Mouse (Mus musculus) CH12.LX (cell line): ENCODE results near the gene Ppara. TPM values are rescaled to one million over a fixed set of nuclear protein-coding genes. Genes with fewer than 3 reads are reported as not detected.

Experiments
- DNase-seq: peaks from one replicate; pipeline ENCODE4 v3.0.0-alpha.2; 2013; ENCODE audit errors: extremely low read depth
- H3K27ac ChIP-seq: 2 replicates; pipeline ENCODE4 v1.5.1; 2012; ENCODE audit warnings: low read depth, mild to moderate bottlenecking, control low read depth, moderate library complexity; ENCODE audit not compliant: insufficient read depth
- H3K27me3 ChIP-seq: replicated peaks from 2 replicates; pipeline ENCODE3; 2012; ENCODE audit warnings: inconsistent platforms
- H3K36me3 ChIP-seq, 2 experiments: replicated peaks in 1 of 2; 2 replicates each; pipeline versions ENCODE3 to v1.6.1; 2012; ENCODE audit warnings: inconsistent platforms in 1 of 2, low read length in 1 of 2, mild to moderate bottlenecking in 1 of 2, mixed read lengths in 1 of 2, moderate library complexity in 1 of 2; ENCODE audit not compliant: control insufficient read depth in 1 of 2, insufficient read depth in 1 of 2
- H3K4me1 ChIP-seq, 2 experiments: 2 replicates each; pipeline ENCODE4 v1.6.1; 2012; ENCODE audit warnings: inconsistent platforms in 1 of 2, moderate library complexity in 1 of 2; ENCODE audit not compliant: insufficient read depth in 2 of 2, control insufficient read depth in 1 of 2
- H3K4me2 ChIP-seq: 2 replicates; pipeline ENCODE4 v1.6.1; 2012; ENCODE audit warnings: low read depth, mild to moderate bottlenecking, control low read depth; ENCODE audit not compliant: poor library complexity, insufficient read depth, severe bottlenecking
- H3K4me3 ChIP-seq, 3 experiments: fragments of 150-350 bp in 1 of 3; sonication (generic) in 1 of 3; replicated peaks in 1 of 3; 2 replicates each; pipeline versions ENCODE3 to v1.5.1; 2011 to 2012; ENCODE audit warnings: low read depth in 2 of 3, low read length in 2 of 3, mild to moderate bottlenecking in 2 of 3, moderate library complexity in 2 of 3, control low read depth in 1 of 3, improper control_type of control experiment in 1 of 3, inconsistent platforms in 1 of 3, mixed read lengths in 1 of 3; ENCODE audit not compliant: poor library complexity in 1 of 3
- H3K79me2 ChIP-seq: replicated peaks from 2 replicates; pipeline ENCODE4 v1.6.1; 2012; ENCODE audit warnings: mild to moderate bottlenecking, moderate library complexity; ENCODE audit not compliant: control insufficient read depth, poor library complexity, insufficient read depth, severe bottlenecking; ENCODE audit errors: extremely low read depth
- H3K9ac ChIP-seq: 2 replicates; pipeline ENCODE4 v1.6.1; 2012; ENCODE audit warnings: low read depth, mild to moderate bottlenecking, control low read depth, moderate library complexity; ENCODE audit not compliant: insufficient read depth
- H3K9me3 ChIP-seq: replicated peaks from 2 replicates; pipeline ENCODE3; 2012; ENCODE audit warnings: low read length, inconsistent platforms, mixed read lengths
- BHLHE40 ChIP-seq: IDR thresholded peaks from 2 replicates; pipeline ENCODE4 v1.6.1; 2011; ENCODE audit warnings: mild to moderate bottlenecking, low read depth, low read length, improper control_type of control experiment
- ETS1 ChIP-seq: conservative IDR thresholded peaks from 2 replicates; pipeline ENCODE4 v1.6.1; 2012; ENCODE audit warnings: low read depth, mild to moderate bottlenecking, inconsistent platforms, low read length, improper control_type of control experiment, moderate library complexity
- GABPA ChIP-seq: IDR thresholded peaks from 2 replicates; pipeline ENCODE4 v1.6.1; 2012; ENCODE audit warnings: low read depth, low read length, improper control_type of control experiment, inconsistent platforms; ENCODE audit not compliant: insufficient replicate concordance
- HCFC1 ChIP-seq: IDR thresholded peaks from 2 replicates; pipeline ENCODE4 v1.6.1; 2012; ENCODE audit warnings: low read depth, mild to moderate bottlenecking, inconsistent platforms, low read length, improper control_type of control experiment
- JUN ChIP-seq: IDR thresholded peaks from 2 replicates; pipeline ENCODE4 v1.6.1; 2011; ENCODE audit warnings: low read depth, mild to moderate bottlenecking, low read length, improper control_type of control experiment, moderate library complexity; ENCODE audit not compliant: insufficient read depth
- MAX ChIP-seq: IDR thresholded peaks from 2 replicates; pipeline ENCODE4 v1.6.1; 2011; ENCODE audit warnings: low read length, improper control_type of control experiment
- NRF1 ChIP-seq: IDR thresholded peaks from 2 replicates; pipeline ENCODE4 v1.6.1; 2014; ENCODE audit warnings: low read depth, mild to moderate bottlenecking, inconsistent platforms, low read length, improper control_type of control experiment, moderate library complexity
- PAX5 ChIP-seq: IDR thresholded peaks from 2 replicates; pipeline ENCODE4 v1.6.1; 2012; ENCODE audit warnings: low read length, inconsistent platforms, mixed read lengths
- POLR2A ChIP-seq: IDR thresholded peaks from 2 replicates; pipeline ENCODE4 v1.6.1; 2011; ENCODE audit warnings: low read depth, mild to moderate bottlenecking, improper control_type of control experiment, low read length
- RAD21 ChIP-seq: IDR thresholded peaks from 2 replicates; pipeline ENCODE4 v1.6.1; 2011; ENCODE audit warnings: low read depth, mild to moderate bottlenecking, low read length, improper control_type of control experiment, moderate library complexity
- RCOR1 ChIP-seq: conservative IDR thresholded peaks from 2 replicates; pipeline ENCODE4 v1.6.1; 2012; ENCODE audit warnings: low read depth, mild to moderate bottlenecking, inconsistent platforms, low read length, improper control_type of control experiment
- SMC3 ChIP-seq: IDR thresholded peaks from 2 replicates; pipeline ENCODE4 v1.6.1; 2011; ENCODE audit warnings: low read depth, low read length, improper control_type of control experiment
- TCF12 ChIP-seq: IDR thresholded peaks from 2 replicates; pipeline ENCODE4 v1.6.1; 2014; ENCODE audit warnings: low read depth, mild to moderate bottlenecking, inconsistent platforms, low read length, improper control_type of control experiment
- USF1 ChIP-seq: IDR thresholded peaks from 2 replicates; pipeline ENCODE4 v1.6.1; 2014; ENCODE audit warnings: low read depth, mild to moderate bottlenecking, inconsistent platforms, low read length, improper control_type of control experiment
- USF2 ChIP-seq: conservative IDR thresholded peaks from 2 replicates; pipeline ENCODE4 v1.6.1; 2011; ENCODE audit warnings: low read depth, low read length, improper control_type of control experiment
- ZKSCAN1 ChIP-seq: IDR thresholded peaks from 2 replicates; pipeline ENCODE4 v1.6.1; 2012; ENCODE audit warnings: low read depth, inconsistent platforms, low read length, improper control_type of control experiment, borderline replicate concordance
- ZNF384 ChIP-seq: IDR thresholded peaks from 2 replicates; pipeline ENCODE4 v1.6.1; 2012; ENCODE audit warnings: low read depth, low read length, improper control_type of control experiment, inconsistent platforms
- dilution Hi-C: fragments of 300-500 bp; cut with MboI; formaldehyde crosslinking; loops from 2 replicates; pipeline ENCODE4 v1.14.3; 2020; ENCODE audit warnings: low sequenced_read_pairs; ENCODE audit not compliant: extremely low pct_unique_long_range_greater_than_20kb, extremely low pct_ligation_motif_present
- in situ Hi-C: fragments of 300-500 bp; cut with MboI; formaldehyde crosslinking; loops from 3 replicates; pipeline ENCODE4 v1.14.3; 2019; ENCODE audit warnings: low sequenced_read_pairs, low pct_ligation_motif_present, low pct_unique_long_range_greater_than_20kb, mixed read lengths
- polyA plus RNA-seq: library from polyadenylated mRNA; unstranded; fragments of >175 nt; gene quantifications from 2 replicates; pipeline ENCODE4 v1.2.1, GENCODE M21; 2012; ENCODE audit warnings: low read depth; ENCODE audit not compliant: insufficient read length
- total RNA-seq, 2 experiments: library from RNA; depleted of rRNA; stranded (reverse); fragments of 300-350 nt in 1 of 2; fragments of >200 nt in 1 of 2; gene quantifications; 2 replicates each; pipeline ENCODE4 v1.2.3; 2012 to 2014

The Ppara gene
- total and polyA plus RNA-seq, 3 experiments: not detected

DNA sequence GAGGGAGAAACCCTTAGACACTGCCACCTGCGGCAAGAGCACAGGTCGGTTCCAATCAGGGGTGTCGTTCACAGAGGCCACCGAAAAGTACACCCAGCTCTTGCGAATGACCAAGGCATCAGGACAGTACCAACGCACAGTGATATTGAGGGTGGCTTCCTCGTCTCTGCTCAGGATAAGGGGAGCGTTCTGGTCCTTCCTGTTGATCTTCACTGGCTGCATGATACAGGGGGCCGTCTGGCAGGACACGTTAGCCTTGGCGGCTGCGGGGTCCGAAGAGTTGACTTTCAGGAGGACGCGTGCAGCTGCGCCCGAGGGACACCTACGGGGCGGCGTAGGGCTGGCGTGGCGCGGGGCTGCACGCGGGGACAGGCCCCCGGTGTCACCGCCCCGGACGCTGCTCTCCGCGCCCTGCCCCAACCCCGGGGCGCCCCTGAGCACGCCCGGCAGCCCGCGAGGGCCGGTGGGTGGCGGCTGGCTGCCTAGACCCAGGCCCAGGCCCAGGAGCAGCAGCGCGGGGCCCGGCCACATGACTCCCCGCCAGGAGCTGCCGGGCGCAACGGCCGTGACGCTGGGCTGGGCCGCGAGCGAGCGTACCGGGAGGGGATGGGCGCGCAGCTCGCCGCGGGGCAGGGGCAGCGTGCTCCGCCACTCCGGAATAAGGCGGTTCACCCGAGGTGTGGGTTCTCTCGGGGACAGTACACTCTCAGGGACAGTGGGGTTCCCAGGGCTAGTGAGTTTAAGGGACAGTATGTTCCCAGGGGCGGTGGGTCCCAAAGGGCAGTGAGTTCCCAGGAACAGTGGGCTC, 86.6 kb downstream of the Ppara start, which contains the start of gene Pkdrej:
Pkdrej (minus strand) TSS at position 532 of the 808 bp plus-strand sequence.
- Histone ChIP-seq H3K9me3 (no peaks in the 10 kb centered on the region), H3K4me1 (no peaks in the 10 kb centered on the region), H3K79me2 (no peaks in the 10 kb centered on the region), H3K4me3 (no peak within 1 kb of the TSS), H3K27ac (no peak within 1 kb of the TSS), H3K27me3 (peaks cover 66% of the 10 kb centered on the region), H3K36me3 (no peaks in the 10 kb centered on the region), H3K4me2 (no peak within 1 kb of the TSS), H3K9ac (no peak within 1 kb of the TSS)
- TF ChIP-seq USF2 (no peak), GABPA (no peak), BHLHE40 (no peak)
- dilution Hi-C loops: no loop called here
- in situ Hi-C loops: no loop called here
- no peak for DNase-seq

- in situ Hi-C loops: no loop called here
- H3K4me2 ChIP-seq: no peak overlapping the region
- no peak overlapping the region for H3K4me3 ChIP-seq
- dilution Hi-C loops: no loop called here
- TF ChIP-seq POLR2A (no peak), HCFC1 (no peak), BHLHE40 (no peak), RCOR1 (no peak), GABPA (no peak), ZKSCAN1 (no peak), ZNF384 (no peak), JUN (no peak)
- no peaks in the 10 kb centered on the region for H3K36me3 ChIP-seq
- no peak for DNase-seq
- no peaks in the 10 kb centered on the region for H3K79me2 ChIP-seq
- no peaks in the 10 kb centered on the region for H3K9me3 ChIP-seq
- H3K4me1 ChIP-seq: no peaks in the 10 kb centered on the region
- peaks cover 63% of the 10 kb centered on the region for H3K27me3 ChIP-seq
- no peak overlapping the region for H3K27ac ChIP-seq
- H3K9ac ChIP-seq: no peak overlapping the region
These were observed 87.2 kb downstream of the Ppara start for GRCm38 (mm10) chr15:85822011-85822359.

DNA sequence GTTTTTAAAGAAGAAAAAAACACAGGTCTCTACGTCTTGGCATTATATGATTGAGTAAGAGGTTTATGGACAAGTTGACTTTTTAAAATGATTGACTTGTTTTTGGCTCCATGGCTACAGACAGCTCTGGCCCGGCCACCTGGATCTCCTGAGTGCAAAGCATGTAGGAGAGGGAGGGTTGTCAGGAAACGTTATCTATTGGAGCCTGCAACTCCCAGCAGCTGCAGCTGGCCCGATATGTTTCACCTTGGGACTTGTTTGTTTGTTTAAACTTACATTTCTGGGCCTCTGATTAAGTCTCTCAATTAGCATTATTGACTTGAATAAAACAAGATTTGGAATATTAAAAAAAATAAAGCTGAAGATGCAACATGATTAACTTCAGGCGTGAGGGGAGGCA, 91.9 kb downstream of the Ppara start:
- Histone ChIP-seq H3K4me3 (no peak overlapping the region), H3K4me1 (peaks cover 4 to 20% of the 10 kb centered on the region in 2 experiments), H3K27me3 (peaks cover 42% of the 10 kb centered on the region), H3K9ac (no peak overlapping the region), H3K4me2 (no peak overlapping the region), H3K79me2 (no peaks in the 10 kb centered on the region), H3K9me3 (no peaks in the 10 kb centered on the region), H3K27ac (no peak overlapping the region), H3K36me3 (no peaks in the 10 kb centered on the region)
- no peak for DNase-seq
- in situ Hi-C loops (no loop called here), dilution Hi-C loops (no loop called here)
- TF ChIP-seq ETS1 (no peak), RAD21 (no peak), USF1 (no peak), NRF1 (no peak), SMC3 (no peak), TCF12 (no peak), BHLHE40 (no peak), PAX5 (no peak), USF2 (no peak), POLR2A (no peak), MAX (no peak)
